Mouse (Mus musculus) liver, adult 2 months (tissue): ENCODE measurements around the gene Nxf1. TPM values are rescaled to one million over a fixed set of nuclear protein-coding genes. Genes with fewer than 3 reads are reported as not detected.

ENCODE experiments used
- DNase-seq: peaks from one replicate; pipeline ENCODE4 v3.0.0-alpha.2; 2011; ENCODE audit warnings: low read depth, low spot score; ENCODE audit errors: extremely low read depth
- H3K27ac ChIP-seq: fragments of 200-500 bp; replicated peaks from 2 replicates; pipeline ENCODE4 v1.5.1; 2012; ENCODE audit warnings: low read depth, mild to moderate bottlenecking, control low read depth, inconsistent platforms, low read length; ENCODE audit not compliant: insufficient read depth
- H3K27me3 ChIP-seq: fragments of 200-500 bp; 2 replicates; pipeline ENCODE4 v1.6.1; 2012; ENCODE audit warnings: mild to moderate bottlenecking, moderate library complexity, low read length, inconsistent platforms; ENCODE audit not compliant: control insufficient read depth, insufficient read depth
- H3K36me3 ChIP-seq: fragments of 200-500 bp; 2 replicates; pipeline ENCODE4 v1.6.1; 2012; ENCODE audit warnings: low read length, inconsistent platforms; ENCODE audit not compliant: control insufficient read depth, insufficient read depth
- H3K4me1 ChIP-seq: fragments of 200-500 bp; 2 replicates; pipeline ENCODE4 v1.6.1; 2011; ENCODE audit warnings: low read length; ENCODE audit not compliant: control insufficient read depth, insufficient read depth
- H3K4me3 ChIP-seq: fragments of 200-500 bp; 2 replicates; pipeline ENCODE4 v1.5.1; 2011; ENCODE audit warnings: low read depth, mild to moderate bottlenecking, control low read depth, low read length, moderate library complexity; ENCODE audit not compliant: insufficient read depth
- H3K79me2 ChIP-seq: fragments of 200-500 bp; 2 replicates; pipeline ENCODE4 v1.6.1; 2012; ENCODE audit warnings: inconsistent platforms, mild to moderate bottlenecking, low read length, moderate library complexity; ENCODE audit not compliant: control insufficient read depth, insufficient read depth
- H3K9ac ChIP-seq: fragments of 200-500 bp; 2 replicates; pipeline ENCODE4 v1.6.1; 2012; ENCODE audit warnings: low read depth, mild to moderate bottlenecking, control low read depth, inconsistent platforms, low read length
- CTCF ChIP-seq: fragments of 200-500 bp; IDR thresholded peaks from 2 replicates; pipeline ENCODE4 v1.5.1; 2011; ENCODE audit warnings: low read depth, low read length, control low read depth
- POLR2A ChIP-seq: fragments of 200-500 bp; IDR thresholded peaks from 2 replicates; pipeline ENCODE4 v1.6.1; 2011; ENCODE audit warnings: low read length, control low read depth; ENCODE audit not compliant: insufficient read depth; ENCODE audit errors: extremely low read depth
- WGBS: fragments of 180-500 bp; shearing (Covaris S2); methylation state at CpG from one replicate; pipeline ENCODE4 v1.1.7; 2018; 5-methylcytosine and 5-hydroxymethylcytosine counted together
- polyA plus RNA-seq: library from polyadenylated mRNA; depleted of rRNA; stranded (reverse); fragments of >200 nt; gene quantifications from 2 replicates; pipeline ENCODE4 v1.2.3, GENCODE M21; 2012; rRNA removed
- total RNA-seq: library from RNA; depleted of rRNA; stranded (reverse); fragments of >200 nt; gene quantifications from 2 replicates; pipeline ENCODE4 v1.2.3, GENCODE M21; 2014; rRNA removed

Gene Nxf1
- total RNA-seq (16.2 and 22.3 TPM in 2 replicates), polyA plus RNA-seq (27.3 and 43.1 TPM in 2 replicates)

GRCm38 (mm10) chr19:8756635-8757387, at the start of gene Nxf1:
Nxf1 (plus strand) TSS chr19:8757073.
- under 1% methylated on average over 75 of the region's 75 CpGs for WGBS
- peak; percentile 74 for DNase-seq
- H3K36me3 ChIP-seq = peaks cover 19% of the 10 kb centered on the region

DNA sequence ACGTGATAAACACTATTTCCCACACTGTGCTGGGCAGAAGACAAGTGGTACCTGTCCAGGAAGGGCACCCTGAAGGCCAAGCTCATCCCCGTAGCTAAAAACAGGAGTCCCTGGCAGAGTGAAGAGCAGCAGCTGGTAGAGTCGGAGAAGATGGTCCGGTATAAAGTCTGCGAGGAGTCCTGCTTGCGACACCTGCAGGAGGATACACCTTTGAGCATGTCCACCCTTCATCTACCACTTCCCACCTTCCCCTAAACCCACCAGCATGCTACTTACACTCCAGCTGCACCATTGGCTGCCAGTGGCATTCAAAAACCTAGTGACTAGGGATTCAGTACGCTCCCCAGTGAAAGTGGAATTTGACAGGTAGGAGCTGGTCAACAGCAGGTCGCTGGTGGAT, 47.9 kb upstream of the Nxf1 start:
- DNase-seq = no peak
- no peaks in the 10 kb centered on the region for H3K79me2 ChIP-seq
- H3K4me3 ChIP-seq = no peak overlapping the region
- peaks cover 37% of the 10 kb centered on the region for H3K36me3 ChIP-seq
- WGBS = 93% methylated on average over 8 of the region's 8 CpGs
- TF ChIP-seq CTCF (no peak), POLR2A (no peak)
- H3K27ac ChIP-seq = no peak overlapping the region
- no peak overlapping the region for H3K9ac ChIP-seq
- H3K27me3 ChIP-seq = no peaks in the 10 kb centered on the region
- H3K4me1 ChIP-seq = peaks cover 4% of the 10 kb centered on the region

More at GRCm38 (mm10) chr19:8756635-8757387, at the start of gene Nxf1:
- peaks cover 26% of the 10 kb centered on the region; the same call in 1 of the 2 replicates for H3K79me2 ChIP-seq
- peak within 1 kb of the TSS; percentile 88 for H3K4me3 ChIP-seq
- H3K4me1 ChIP-seq = peaks cover 13% of the 10 kb centered on the region; the same call in 1 of the 2 replicates
- TF ChIP-seq POLR2A (peak; percentile 84), CTCF (no peak)
- H3K9ac ChIP-seq = peak within 1 kb of the TSS; percentile 97
- H3K27me3 ChIP-seq = no peaks in the 10 kb centered on the region
- peak within 1 kb of the TSS; percentile 92 for H3K27ac ChIP-seq

DNA sequence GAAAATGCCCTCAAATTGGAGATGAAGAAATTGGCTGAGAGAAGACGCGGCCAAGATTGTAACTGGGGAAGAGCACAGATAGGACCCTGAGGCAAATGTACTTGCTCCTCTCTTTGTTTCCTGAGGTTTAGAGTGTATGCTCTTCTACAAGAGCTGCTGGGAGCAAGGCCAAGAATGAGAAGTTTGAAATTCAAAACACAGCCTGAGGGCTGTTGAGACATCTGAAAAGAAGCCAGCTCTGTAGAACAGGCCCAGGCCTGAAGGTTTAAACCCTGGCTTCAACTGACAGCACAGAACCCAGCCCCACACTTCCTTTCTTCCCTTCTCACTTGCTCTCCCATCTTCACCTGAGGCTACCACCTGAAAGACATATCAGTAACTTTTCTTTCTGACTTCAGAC, 46.8 kb upstream of the Nxf1 start:
- H3K27ac ChIP-seq = no peak overlapping the region

DNA sequence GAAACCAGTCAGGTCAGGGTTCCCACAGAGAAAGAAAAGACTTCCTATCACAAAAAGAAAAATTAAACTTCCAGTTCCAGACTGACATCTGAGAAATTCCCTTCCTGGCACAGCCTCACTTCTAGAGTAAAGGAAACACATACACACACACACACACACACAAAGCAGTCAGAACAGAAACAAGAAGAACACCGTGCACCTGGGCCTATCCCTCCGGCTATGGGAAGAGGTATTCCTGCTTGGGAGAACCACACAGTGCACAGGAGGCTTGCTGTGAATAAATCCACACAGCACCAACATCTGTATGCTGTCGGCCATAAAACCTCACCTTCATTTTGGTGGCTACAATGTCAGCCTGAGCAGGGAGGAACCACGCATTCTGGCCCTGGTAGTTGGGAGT, 45.4 kb upstream of the Nxf1 start:
- DNase-seq = no peak
- H3K27ac ChIP-seq = no peak overlapping the region
- peaks cover 5% of the 10 kb centered on the region for H3K4me1 ChIP-seq
- no peak overlapping the region for H3K4me3 ChIP-seq
- no peak for TF ChIP-seq POLR2A
- no peak for TF ChIP-seq CTCF
- no peaks in the 10 kb centered on the region for H3K27me3 ChIP-seq
- 72% methylated on average over 4 of the region's 4 CpGs for WGBS
- no peak overlapping the region for H3K9ac ChIP-seq
- H3K79me2 ChIP-seq = no peaks in the 10 kb centered on the region; the same call in 1 of the 2 replicates
- H3K36me3 ChIP-seq = peaks cover 35% of the 10 kb centered on the region

More for the DNA sequence above, 46.8 kb upstream of the Nxf1 start:
- Histone ChIP-seq H3K27me3 (no peaks in the 10 kb centered on the region), H3K9ac (no peak overlapping the region), H3K36me3 (peaks cover 37% of the 10 kb centered on the region), H3K79me2 (no peaks in the 10 kb centered on the region), H3K4me1 (peaks cover 5% of the 10 kb centered on the region), H3K4me3 (no peak overlapping the region)
- DNase-seq = no peak
- 90% methylated on average over 2 of the region's 2 CpGs for WGBS
- no peak for TF ChIP-seq POLR2A
- no peak for TF ChIP-seq CTCF

- H3K36me3 ChIP-seq = peaks cover 34% of the 10 kb centered on the region
- no peak for DNase-seq
- no peak for TF ChIP-seq POLR2A
- no peak for TF ChIP-seq CTCF
- peak overlapping the region; percentile 94 for H3K4me3 ChIP-seq
- 72% methylated on average over 10 of the region's 10 CpGs for WGBS
- H3K9ac ChIP-seq = peak overlapping the region; percentile 37
- no peak overlapping the region for H3K27ac ChIP-seq
- no peaks in the 10 kb centered on the region; the same call in 1 of the 2 replicates for H3K79me2 ChIP-seq
- no peaks in the 10 kb centered on the region for H3K27me3 ChIP-seq
- peaks cover 5% of the 10 kb centered on the region for H3K4me1 ChIP-seq
Observed at GRCm38 (mm10) chr19:8711949-8712869, 44.7 kb upstream of the Nxf1 start.
